Mouse (Mus musculus) stomach, embryonic 16.5 days (tissue): ENCODE measurements around the gene Ebf4. TPM values are rescaled to one million over a fixed set of nuclear protein-coding genes. Genes with fewer than 3 reads are reported as not detected.

Source experiments
- ATAC-seq: fragments of 200-750 bp; cut with Nextera tagmentation; 2 replicates; pipeline ENCODE4 v1.8.0; 2017; ENCODE audit warnings: moderate number of reproducible peaks, moderate TSS enrichment; ENCODE audit not compliant: insufficient read depth, low FRiP score
- H3K27ac ChIP-seq: fragments of 300-500 bp; sonication (generic); 2 replicates; pipeline ENCODE4 v1.5.1; 2014; ENCODE audit warnings: low read length
- H3K27me3 ChIP-seq: fragments of 300-500 bp; sonication (generic); 2 replicates; pipeline ENCODE4 v1.6.1; 2014; ENCODE audit warnings: low read length, control low read depth, mixed read lengths; ENCODE audit not compliant: control insufficient read depth, insufficient read depth
- H3K36me3 ChIP-seq: fragments of 300-500 bp; sonication (generic); 2 replicates; pipeline ENCODE4 v1.6.1; 2014; ENCODE audit warnings: low read length; ENCODE audit not compliant: control insufficient read depth, insufficient read depth
- H3K4me1 ChIP-seq: fragments of 300-500 bp; sonication (generic); 2 replicates; pipeline ENCODE4 v1.6.1; 2014; ENCODE audit warnings: low read length, control low read depth, mixed read lengths; ENCODE audit not compliant: control insufficient read depth, insufficient read depth
- H3K4me2 ChIP-seq: fragments of 300-500 bp; sonication (generic); 2 replicates; pipeline ENCODE4 v1.6.1; 2014; ENCODE audit warnings: low read depth, low read length, mixed read lengths
- H3K4me3 ChIP-seq: fragments of 300-500 bp; sonication (generic); replicated peaks from 2 replicates; pipeline ENCODE4 v1.5.1; 2014; ENCODE audit warnings: mild to moderate bottlenecking, low read length
- H3K9ac ChIP-seq: fragments of 300-500 bp; sonication (generic); 2 replicates; pipeline ENCODE4 v1.6.1; 2014; ENCODE audit warnings: low read length
- H3K9me3 ChIP-seq: fragments of 300-500 bp; sonication (generic); replicated peaks from 2 replicates; pipeline ENCODE4 v1.6.1; 2016; ENCODE audit warnings: low read length, control low read depth; ENCODE audit not compliant: control insufficient read depth
- WGBS: fragments of 180-500 bp; shearing (Covaris S2); extraction: QIAGEN DNeasy Blood & Tissue Kit; methylation state at CpG from one replicate; pipeline ENCODE4 v1.1.7; 2014; 5-methylcytosine and 5-hydroxymethylcytosine counted together
- polyA plus RNA-seq: library from polyadenylated mRNA; unstranded; fragments of >200 nt; fragmentation: Nextera tagmentation; extraction: Ambion mirVana; gene quantifications from 2 replicates; pipeline ENCODE4 v1.2.1, GENCODE M21; 2015

The Ebf4 gene
- polyA plus RNA-seq, 1 experiment from 2014 or later: 1.4 TPM

- Histone ChIP-seq H3K4me2 (no peak overlapping the region), H3K4me1 (no peaks in the 10 kb centered on the region), H3K9me3 (no peaks in the 10 kb centered on the region), H3K27ac (no peak overlapping the region), H3K36me3 (no peaks in the 10 kb centered on the region), H3K27me3 (no peaks in the 10 kb centered on the region), H3K9ac (no peak overlapping the region), H3K4me3 (no peak overlapping the region)
- WGBS: 87% methylated on average over 2 of the region's 2 CpGs
- ATAC-seq: no peak
Observed at GRCm38 (mm10) chr2:130388796-130389195, 93.8 kb downstream of the Ebf4 start.

- Histone ChIP-seq H3K9me3 (no peaks in the 10 kb centered on the region), H3K27ac (no peak overlapping the region), H3K4me2 (no peak overlapping the region), H3K27me3 (no peaks in the 10 kb centered on the region), H3K9ac (no peak overlapping the region), H3K4me1 (no peaks in the 10 kb centered on the region), H3K36me3 (no peaks in the 10 kb centered on the region), H3K4me3 (no peak overlapping the region)
- 76% methylated on average over 11 of the region's 11 CpGs for WGBS
- ATAC-seq: no peak
Observed at GRCm38 (mm10) chr2:130390993-130391625, 96.1 kb downstream of the Ebf4 start.

GRCm38 (mm10) chr2:130392836-130393235 lies 97.9 kb downstream of the Ebf4 start:
- WGBS: 83% methylated on average over 3 of the region's 3 CpGs
- H3K36me3 ChIP-seq: no peaks in the 10 kb centered on the region

GRCm38 (mm10) chr2:130395696-130396095 lies 100.7 kb downstream of the Ebf4 start:
- Histone ChIP-seq H3K4me3 (no peak overlapping the region), H3K4me2 (no peak overlapping the region), H3K9me3 (no peaks in the 10 kb centered on the region), H3K36me3 (no peaks in the 10 kb centered on the region), H3K9ac (no peak overlapping the region), H3K4me1 (peaks cover 19% of the 10 kb centered on the region), H3K27ac (no peak overlapping the region), H3K27me3 (no peaks in the 10 kb centered on the region)
- ATAC-seq: no peak
- WGBS: 92% methylated on average over 11 of the region's 11 CpGs

More at GRCm38 (mm10) chr2:130392836-130393235, 97.9 kb downstream of the Ebf4 start:
- Histone ChIP-seq H3K27me3 (no peaks in the 10 kb centered on the region), H3K4me2 (no peak overlapping the region), H3K27ac (no peak overlapping the region), H3K9me3 (no peaks in the 10 kb centered on the region), H3K4me1 (peaks cover 15% of the 10 kb centered on the region), H3K9ac (no peak overlapping the region), H3K4me3 (no peak overlapping the region)
- no peak for ATAC-seq

GRCm38 (mm10) chr2:130397186-130397985 lies 102.4 kb downstream of the Ebf4 start, which contains the start of gene Cpxm1:
Gene Cpxm1 (minus strand): TSS chr2:130397574.
- Histone ChIP-seq H3K27me3 (no peaks in the 10 kb centered on the region), H3K9ac (peak within 1 kb of the TSS; percentile 80), H3K27ac (peak within 1 kb of the TSS; percentile 26; the same call in 1 of the 2 replicates), H3K9me3 (no peaks in the 10 kb centered on the region), H3K4me2 (peak within 1 kb of the TSS; percentile 95), H3K4me3 (peak within 1 kb of the TSS; percentile 65), H3K4me1 (peaks cover 19% of the 10 kb centered on the region), H3K36me3 (no peaks in the 10 kb centered on the region)
- ATAC-seq: peak; percentile 84
- 2% methylated on average over 47 of the region's 53 CpGs for WGBS

- Histone ChIP-seq H3K4me1 (peaks cover 19% of the 10 kb centered on the region), H3K36me3 (no peaks in the 10 kb centered on the region), H3K4me2 (peak overlapping the region; percentile 95), H3K9me3 (no peaks in the 10 kb centered on the region), H3K9ac (peak overlapping the region; percentile 80), H3K4me3 (peak overlapping the region; percentile 65), H3K27ac (no peak overlapping the region), H3K27me3 (no peaks in the 10 kb centered on the region)
- no peak for ATAC-seq
- 19% methylated on average over 14 of the region's 14 CpGs for WGBS
Observed at GRCm38 (mm10) chr2:130398091-130398490, 103.1 kb downstream of the Ebf4 start.

- WGBS: 83% methylated on average over 1 of the region's 1 CpGs
- Histone ChIP-seq H3K4me1 (peaks cover 19% of the 10 kb centered on the region), H3K9me3 (no peaks in the 10 kb centered on the region), H3K27ac (no peak overlapping the region), H3K4me2 (no peak overlapping the region), H3K27me3 (no peaks in the 10 kb centered on the region), H3K9ac (no peak overlapping the region), H3K36me3 (no peaks in the 10 kb centered on the region), H3K4me3 (no peak overlapping the region)
- ATAC-seq: no peak
Observed at GRCm38 (mm10) chr2:130400046-130400445, 105.1 kb downstream of the Ebf4 start.

GRCm38 (mm10) chr2:130401891-130402290 lies 106.9 kb downstream of the Ebf4 start:
- Histone ChIP-seq H3K27me3 (no peaks in the 10 kb centered on the region), H3K9me3 (no peaks in the 10 kb centered on the region), H3K4me3 (no peak overlapping the region), H3K27ac (no peak overlapping the region), H3K4me1 (peaks cover 13% of the 10 kb centered on the region), H3K36me3 (no peaks in the 10 kb centered on the region), H3K4me2 (no peak overlapping the region), H3K9ac (no peak overlapping the region)
- no peak for ATAC-seq
- WGBS: 68% methylated on average over 4 of the region's 4 CpGs

GRCm38 (mm10) chr2:130404939-130405338 lies 110.0 kb downstream of the Ebf4 start, which contains the start of the genes Gm28372 and 1700020A23Rik:
Gene Gm28372 (plus strand): TSS chr2:130405239.
Gene 1700020A23Rik (plus strand): TSS chr2:130405259.
- no peak for ATAC-seq
- H3K4me3 ChIP-seq: no peak within 1 kb of the TSS
- 0 out of 2 replicates have a peak, but pooled peaks cover 8% of the 10 kb centered on the region for H3K4me1 ChIP-seq
- no peaks in the 10 kb centered on the region for H3K36me3 ChIP-seq
- H3K27me3 ChIP-seq: no peaks in the 10 kb centered on the region
- 85% methylated on average over 1 of the region's 1 CpGs for WGBS
- H3K27ac ChIP-seq: no peak within 1 kb of the TSS
- no peak within 1 kb of the TSS for H3K4me2 ChIP-seq
- no peaks in the 10 kb centered on the region for H3K9me3 ChIP-seq
- H3K9ac ChIP-seq: no peak within 1 kb of the TSS
